Mouse (Mus musculus): ENCODE results near the gene Anapc1. TPM values are rescaled to one million over a fixed set of nuclear protein-coding genes. Genes with fewer than 3 reads are reported as not detected.

Gene Anapc1
- 10 to 100 TPM; 52.3 to 67.9 TPM for total RNA-seq (2023)

DNA sequence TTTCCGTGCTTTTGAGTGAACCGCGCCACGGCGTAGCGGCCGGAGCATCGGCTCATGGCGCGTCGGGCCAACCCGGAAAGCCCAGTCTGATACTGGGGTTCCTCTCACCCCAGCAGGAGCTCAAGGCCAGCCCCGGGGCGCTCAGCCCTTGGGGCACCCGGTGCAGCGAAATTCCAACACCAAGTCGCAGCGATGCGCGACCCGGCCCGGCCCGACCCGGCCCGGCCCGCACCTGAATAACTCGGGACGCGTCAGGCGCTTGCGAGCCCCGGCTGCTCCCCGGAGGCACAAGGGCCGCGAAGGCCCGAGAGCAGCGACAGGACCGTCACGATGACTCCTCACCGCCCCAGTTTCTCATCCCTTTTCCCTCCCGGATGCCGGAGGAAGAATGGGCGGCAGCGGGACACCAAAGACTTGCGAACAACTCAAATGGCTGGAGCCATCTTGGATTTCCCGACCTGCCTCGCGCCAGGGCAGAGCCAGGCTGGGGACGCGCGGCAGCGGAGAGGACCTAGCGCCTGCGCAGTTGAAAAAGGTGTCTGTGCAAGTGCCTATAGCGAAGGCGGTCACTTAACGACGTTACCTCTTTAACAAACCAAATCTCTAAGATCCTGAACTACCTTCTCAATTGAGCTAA is at the start of gene Anapc1:
TSS of gene Anapc1 (minus strand) at position 471 of the 637 bp plus-strand sequence.

DNA sequence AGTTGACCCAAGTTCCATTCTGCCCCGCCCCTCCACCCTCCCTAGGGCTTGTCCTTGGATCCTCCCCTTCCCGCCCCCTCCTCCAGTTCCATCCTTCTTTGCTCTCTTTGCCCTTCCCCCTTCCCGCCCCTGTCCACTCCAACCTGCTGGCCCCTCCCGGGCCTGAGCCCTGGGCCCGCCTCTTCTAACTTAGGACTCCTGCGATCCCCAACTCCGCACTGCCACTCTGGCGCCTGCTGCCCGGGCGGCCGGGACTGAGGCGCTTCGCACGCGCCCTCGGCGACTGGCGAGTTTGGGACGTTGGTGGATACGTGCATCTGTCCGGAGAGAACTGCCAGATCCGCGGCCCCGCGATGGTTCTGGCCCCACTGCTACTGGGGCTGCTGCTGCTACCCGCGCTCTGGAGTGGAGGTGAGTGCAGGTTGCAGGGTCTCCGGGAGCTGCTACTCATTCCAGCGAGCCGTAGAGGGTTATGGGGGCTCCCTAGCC is 11.5 kb upstream of the Anapc1 start, which contains the start of gene Mertk:
TSS of gene Mertk (plus strand) at position 264 of the 489 bp plus-strand sequence.

DNA sequence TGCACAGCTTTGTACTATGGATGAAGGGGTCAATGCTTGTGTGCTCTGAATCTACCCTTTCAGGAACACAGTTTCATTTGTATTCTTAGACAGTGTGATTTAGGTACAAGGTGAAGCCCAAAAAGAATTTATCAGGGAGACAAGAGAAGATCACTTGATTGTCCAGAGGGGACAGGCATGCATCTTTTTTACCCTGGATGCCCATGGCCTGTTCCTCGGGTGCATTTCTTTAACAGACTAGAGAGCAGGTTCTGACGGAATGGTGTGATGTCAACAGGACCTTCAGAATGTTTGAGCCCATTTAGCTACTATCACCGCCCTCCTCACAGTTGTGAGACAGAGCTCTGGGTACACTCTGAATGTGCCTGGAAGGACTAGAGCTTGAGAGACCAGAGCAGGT is 96.3 kb downstream of the Anapc1 start, which contains the start of gene Spdye4c:
TSS of gene Spdye4c (plus strand) at position 301 of the 400 bp plus-strand sequence.

Other genes with a start within 250 kb of the Anapc1 start
- not detected for gene Spdye4c, start 96.2 kb downstream of the Anapc1 start, total RNA-seq (2023)
- 1 to 10 TPM in 1 of 2 experiments, under 1 TPM in 1; 0.09 to 1.1 TPM for gene Mertk, start 11.6 kb upstream of the Anapc1 start, total RNA-seq (2023)
- gene Tmem87b, start 130.7 kb upstream of the Anapc1 start, total RNA-seq (2023) = 10 to 100 TPM; 11.0 to 12.2 TPM
- gene Fbln7, start 175.6 kb upstream of the Anapc1 start, total RNA-seq (2023) = not detected